Mouse (Mus musculus) CH12.LX (cell line): ENCODE measurements around the gene Zfyve9. TPM values are rescaled to one million over a fixed set of nuclear protein-coding genes. Genes with fewer than 3 reads are reported as not detected.

Experiments
- DNase-seq: peaks from one replicate; pipeline ENCODE4 v3.0.0-alpha.2; 2013; ENCODE audit errors: extremely low read depth
- H3K27ac ChIP-seq: 2 replicates; pipeline ENCODE4 v1.5.1; 2012; ENCODE audit warnings: low read depth, mild to moderate bottlenecking, control low read depth, moderate library complexity; ENCODE audit not compliant: insufficient read depth
- H3K27me3 ChIP-seq: replicated peaks from 2 replicates; pipeline ENCODE3; 2012; ENCODE audit warnings: inconsistent platforms
- H3K36me3 ChIP-seq, 2 experiments: replicated peaks in 1 of 2; 2 replicates each; pipeline versions ENCODE3 to v1.6.1; 2012; ENCODE audit warnings: inconsistent platforms in 1 of 2, low read length in 1 of 2, mild to moderate bottlenecking in 1 of 2, mixed read lengths in 1 of 2, moderate library complexity in 1 of 2; ENCODE audit not compliant: control insufficient read depth in 1 of 2, insufficient read depth in 1 of 2
- H3K4me1 ChIP-seq, 2 experiments: 2 replicates each; pipeline ENCODE4 v1.6.1; 2012; ENCODE audit warnings: inconsistent platforms in 1 of 2, moderate library complexity in 1 of 2; ENCODE audit not compliant: insufficient read depth in 2 of 2, control insufficient read depth in 1 of 2
- H3K4me2 ChIP-seq: 2 replicates; pipeline ENCODE4 v1.6.1; 2012; ENCODE audit warnings: low read depth, mild to moderate bottlenecking, control low read depth; ENCODE audit not compliant: poor library complexity, insufficient read depth, severe bottlenecking
- H3K4me3 ChIP-seq, 3 experiments: fragments of 150-350 bp in 1 of 3; sonication (generic) in 1 of 3; replicated peaks in 1 of 3; 2 replicates each; pipeline versions ENCODE3 to v1.5.1; 2011 to 2012; ENCODE audit warnings: low read depth in 2 of 3, low read length in 2 of 3, mild to moderate bottlenecking in 2 of 3, moderate library complexity in 2 of 3, control low read depth in 1 of 3, improper control_type of control experiment in 1 of 3, inconsistent platforms in 1 of 3, mixed read lengths in 1 of 3; ENCODE audit not compliant: poor library complexity in 1 of 3
- H3K79me2 ChIP-seq: replicated peaks from 2 replicates; pipeline ENCODE4 v1.6.1; 2012; ENCODE audit warnings: mild to moderate bottlenecking, moderate library complexity; ENCODE audit not compliant: control insufficient read depth, poor library complexity, insufficient read depth, severe bottlenecking; ENCODE audit errors: extremely low read depth
- H3K9ac ChIP-seq: 2 replicates; pipeline ENCODE4 v1.6.1; 2012; ENCODE audit warnings: low read depth, mild to moderate bottlenecking, control low read depth, moderate library complexity; ENCODE audit not compliant: insufficient read depth
- H3K9me3 ChIP-seq: replicated peaks from 2 replicates; pipeline ENCODE3; 2012; ENCODE audit warnings: low read length, inconsistent platforms, mixed read lengths
- BHLHE40 ChIP-seq: IDR thresholded peaks from 2 replicates; pipeline ENCODE4 v1.6.1; 2011; ENCODE audit warnings: mild to moderate bottlenecking, low read depth, low read length, improper control_type of control experiment
- CHD2 ChIP-seq: IDR thresholded peaks from 2 replicates; pipeline ENCODE4 v1.6.1; 2011; ENCODE audit warnings: low read length, improper control_type of control experiment
- CTCF ChIP-seq, 2 experiments: IDR thresholded peaks in 1 of 2; conservative IDR thresholded peaks in 1 of 2; 2 replicates each; pipeline ENCODE4 v1.5.1; 2011 to 2012; ENCODE audit warnings: low read depth in 2 of 2, low read length in 2 of 2, improper control_type of control experiment in 1 of 2, inconsistent platforms in 1 of 2, mild to moderate bottlenecking in 1 of 2, moderate library complexity in 1 of 2
- EP300 ChIP-seq: IDR thresholded peaks from 2 replicates; pipeline ENCODE4 v1.6.1; 2011; ENCODE audit warnings: low read length, improper control_type of control experiment
- ETS1 ChIP-seq: conservative IDR thresholded peaks from 2 replicates; pipeline ENCODE4 v1.6.1; 2012; ENCODE audit warnings: low read depth, mild to moderate bottlenecking, inconsistent platforms, low read length, improper control_type of control experiment, moderate library complexity
- IRF4 ChIP-seq: IDR thresholded peaks from 2 replicates; pipeline ENCODE4 v1.6.1; 2014; ENCODE audit warnings: low read depth, mild to moderate bottlenecking, inconsistent platforms, low read length, improper control_type of control experiment
- JUN ChIP-seq: IDR thresholded peaks from 2 replicates; pipeline ENCODE4 v1.6.1; 2011; ENCODE audit warnings: low read depth, mild to moderate bottlenecking, low read length, improper control_type of control experiment, moderate library complexity; ENCODE audit not compliant: insufficient read depth
- KAT2A ChIP-seq: IDR thresholded peaks from 2 replicates; pipeline ENCODE4 v1.6.1; 2012; ENCODE audit warnings: low read length, improper control_type of control experiment, inconsistent platforms; ENCODE audit not compliant: insufficient replicate concordance
- MAX ChIP-seq: IDR thresholded peaks from 2 replicates; pipeline ENCODE4 v1.6.1; 2011; ENCODE audit warnings: low read length, improper control_type of control experiment
- MAZ ChIP-seq: IDR thresholded peaks from 2 replicates; pipeline ENCODE4 v1.6.1; 2012; ENCODE audit warnings: low read depth, mild to moderate bottlenecking, inconsistent platforms, low read length, improper control_type of control experiment, moderate library complexity
- MEF2A ChIP-seq: IDR thresholded peaks from 2 replicates; pipeline ENCODE4 v1.6.1; 2014; ENCODE audit warnings: low read depth, mild to moderate bottlenecking, inconsistent platforms, low read length, improper control_type of control experiment, borderline replicate concordance
- MXI1 ChIP-seq: IDR thresholded peaks from 2 replicates; pipeline ENCODE4 v1.6.1; 2011; ENCODE audit warnings: mild to moderate bottlenecking, low read depth, low read length, improper control_type of control experiment
- MYC ChIP-seq: IDR thresholded peaks from 2 replicates; pipeline ENCODE4 v1.6.1; 2011; ENCODE audit warnings: low read depth, mild to moderate bottlenecking, improper control_type of control experiment, low read length
- POLR2A ChIP-seq: IDR thresholded peaks from 2 replicates; pipeline ENCODE4 v1.6.1; 2011; ENCODE audit warnings: low read depth, mild to moderate bottlenecking, improper control_type of control experiment, low read length
- RCOR1 ChIP-seq: conservative IDR thresholded peaks from 2 replicates; pipeline ENCODE4 v1.6.1; 2012; ENCODE audit warnings: low read depth, mild to moderate bottlenecking, inconsistent platforms, low read length, improper control_type of control experiment
- SMC3 ChIP-seq: IDR thresholded peaks from 2 replicates; pipeline ENCODE4 v1.6.1; 2011; ENCODE audit warnings: low read depth, low read length, improper control_type of control experiment
- UBTF ChIP-seq: IDR thresholded peaks from 2 replicates; pipeline ENCODE4 v1.6.1; 2012; ENCODE audit warnings: low read depth, mild to moderate bottlenecking, inconsistent platforms, low read length, improper control_type of control experiment, moderate library complexity
- ZC3H11A ChIP-seq: IDR thresholded peaks from 2 replicates; pipeline ENCODE4 v1.6.1; 2012; ENCODE audit warnings: low read depth, mild to moderate bottlenecking, inconsistent platforms, low read length, improper control_type of control experiment
- ZKSCAN1 ChIP-seq: IDR thresholded peaks from 2 replicates; pipeline ENCODE4 v1.6.1; 2012; ENCODE audit warnings: low read depth, inconsistent platforms, low read length, improper control_type of control experiment, borderline replicate concordance
- ZMIZ1 ChIP-seq: IDR thresholded peaks from 2 replicates; pipeline ENCODE4 v1.6.1; 2012; ENCODE audit warnings: low read depth, mild to moderate bottlenecking, inconsistent platforms, low read length, improper control_type of control experiment
- dilution Hi-C: fragments of 300-500 bp; cut with MboI; formaldehyde crosslinking; loops from 2 replicates; pipeline ENCODE4 v1.14.3; 2020; ENCODE audit warnings: low sequenced_read_pairs; ENCODE audit not compliant: extremely low pct_unique_long_range_greater_than_20kb, extremely low pct_ligation_motif_present
- in situ Hi-C: fragments of 300-500 bp; cut with MboI; formaldehyde crosslinking; loops from 3 replicates; pipeline ENCODE4 v1.14.3; 2019; ENCODE audit warnings: low sequenced_read_pairs, low pct_ligation_motif_present, low pct_unique_long_range_greater_than_20kb, mixed read lengths
- polyA plus RNA-seq: library from polyadenylated mRNA; unstranded; fragments of >175 nt; gene quantifications from 2 replicates; pipeline ENCODE4 v1.2.1, GENCODE M21; 2012; ENCODE audit warnings: low read depth; ENCODE audit not compliant: insufficient read length
- total RNA-seq, 2 experiments: library from RNA; depleted of rRNA; stranded (reverse); fragments of 300-350 nt in 1 of 2; fragments of >200 nt in 1 of 2; gene quantifications; 2 replicates each; pipeline ENCODE4 v1.2.3; 2012 to 2014

Zfyve9 gene
- total and polyA plus RNA-seq, 3 experiments = 0.83 to 2.8 (median 1.6) TPM

DNA sequence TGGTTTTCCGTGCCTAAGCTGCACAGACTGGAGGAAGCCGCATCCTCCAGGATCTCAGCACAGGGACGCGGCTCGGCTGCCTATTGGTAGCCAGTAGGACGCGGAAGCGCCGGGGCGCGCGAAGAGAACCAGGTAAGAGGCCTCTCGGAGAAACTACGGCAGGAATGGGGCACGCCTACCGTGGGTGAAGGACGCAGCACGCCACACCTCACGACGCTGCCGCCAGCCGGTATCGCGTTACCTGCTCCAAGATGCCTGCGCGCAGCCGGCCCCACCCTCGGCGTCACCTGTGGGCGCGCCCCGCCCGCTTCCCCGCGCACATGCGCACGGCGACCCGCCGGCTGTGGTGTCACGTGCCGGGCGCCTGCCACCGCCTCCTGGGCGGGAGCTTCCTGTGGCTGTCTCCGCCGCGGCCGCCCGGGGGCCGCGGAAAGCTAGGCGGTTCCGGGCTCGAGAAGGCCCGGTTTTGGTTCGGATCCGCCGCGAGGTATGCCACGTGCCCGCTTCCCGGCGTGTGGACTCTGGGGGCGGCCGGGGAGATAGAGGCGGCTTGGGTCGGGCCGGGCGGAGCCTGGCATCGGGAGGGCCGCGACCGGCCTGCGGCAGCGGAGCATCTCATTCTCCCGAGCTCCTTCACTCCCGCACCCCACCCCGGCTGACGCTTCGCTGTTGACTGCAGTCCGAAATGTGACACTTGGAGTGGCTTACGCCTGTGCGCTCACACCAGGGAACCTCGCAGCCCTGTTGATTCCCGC, 160.8 kb downstream of the Zfyve9 start, which contains the start of gene Cc2d1b (continued):
- TF ChIP-seq ZC3H11A (no peak), ZMIZ1 (peak; percentile 16; the same call in 1 of the 2 replicates), RCOR1 (0 out of 2 replicates have a peak, but pooled peaks have one; percentile 73), MAZ (peak; percentile 55; the same call in 1 of the 2 replicates), MEF2A (peak; percentile 45; the same call in 1 of the 2 replicates), IRF4 (peak; percentile 42; the same call in 1 of the 2 replicates), POLR2A (peak; percentile 92), JUN (no peak), SMC3 (no peak), EP300 (no peak)

DNA sequence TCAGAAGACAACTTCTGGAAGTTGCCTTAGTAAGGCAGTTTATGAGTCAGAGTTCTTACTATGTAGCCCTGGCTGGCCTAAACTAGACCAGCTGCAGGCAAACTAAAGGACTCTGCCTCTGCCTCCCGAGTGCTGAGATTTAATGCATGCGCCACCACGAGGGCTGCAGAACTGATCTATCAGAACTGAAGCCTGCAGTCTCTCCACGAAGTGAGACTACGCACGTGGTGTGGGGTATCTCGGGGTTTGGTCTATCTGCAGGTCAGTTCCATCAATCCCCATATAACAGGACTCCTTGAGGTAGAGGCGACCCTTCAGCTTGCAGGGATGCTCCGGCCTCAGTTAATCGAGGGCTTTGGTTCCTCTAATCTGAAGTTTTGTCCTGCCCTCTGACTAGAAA, 161.4 kb downstream of the Zfyve9 start:
- H3K79me2 ChIP-seq = peaks cover 3% of the 10 kb centered on the region; the same call in 1 of the 2 replicates
- peak; percentile 46 for DNase-seq
- H3K4me2 ChIP-seq = peak overlapping the region; percentile 72
- H3K4me3 ChIP-seq = peak overlapping the region; percentile 70 to 88 (median 76)
- H3K27ac ChIP-seq = peak overlapping the region; percentile 56
- in situ Hi-C loops (no loop called here), dilution Hi-C loops (no loop called here)
- no peaks in the 10 kb centered on the region for H3K27me3 ChIP-seq
- peak overlapping the region; percentile 79 for H3K9ac ChIP-seq
- no peaks in the 10 kb centered on the region for H3K9me3 ChIP-seq
- H3K36me3 ChIP-seq = peaks cover 12 to 50% of the 10 kb centered on the region in 2 experiments
- H3K4me1 ChIP-seq = peaks cover 4 to 29% of the 10 kb centered on the region in 2 experiments; a peak in 3 of 4 replicates
- TF ChIP-seq IRF4 (0 out of 2 replicates have a peak, but pooled peaks have one; percentile 12), ETS1 (peak; percentile 14; the same call in 1 of the 2 replicates), BHLHE40 (0 out of 2 replicates have a peak, but pooled peaks have one; percentile 19), KAT2A (0 out of 2 replicates have a peak, but pooled peaks have one; percentile 23), CTCF (conservative IDR thresholded peaks at IDR 0.05 in 1 of 2, IDR thresholded peaks at IDR 0.05 in 1 of 2; ENCODE audit: low read depth in 2 of 2, low read length in 2 of 2) (peak in 1 of 2 experiments; percentile 9; a peak in 1 of 4 replicates), UBTF (peak; percentile 55; the same call in 1 of the 2 replicates), ZMIZ1 (peak; percentile 6; the same call in 1 of the 2 replicates), MAX (peak; percentile 84), MYC (peak; percentile 85), ZKSCAN1 (no peak), MXI1 (peak; percentile 75), CHD2 (peak; percentile 24; the same call in 1 of the 2 replicates), JUN (no peak), ZC3H11A (no peak)
- TF ChIP-seq, all 38 proteins: peak for 11
